Mouse (Mus musculus) B cell, adult 67 days (primary cell): ENCODE measurements around the gene Tcf7. TPM values are rescaled to one million over a fixed set of nuclear protein-coding genes. Genes with fewer than 3 reads are reported as not detected.

Experiments used
- total RNA-seq, 2 experiments: library from RNA; stranded (reverse); gene quantifications; 4 replicates each; pipeline ENCODE4 v1.2.4; 2023

The Tcf7 gene
- 1 to 10 TPM; 1.9 to 6.2 TPM for total RNA-seq

GRCm38 (mm10) chr11:52282774-52283595, at the start of gene Tcf7:
Tcf7 (minus strand) TSS chr11:52283014.

GRCm38 (mm10) chr11:52231606-52232541, 50.9 kb downstream of the Tcf7 start, which contains the start of gene Skp1a:
Skp1a (plus strand) TSS chr11:52231995.

GRCm38 (mm10) chr11:52213887-52214286, 68.9 kb downstream of the Tcf7 start, which contains the start of gene Olfr1371:
Olfr1371 (minus strand) TSS chr11:52213987.

Other genes with a start within 250 kb of the Tcf7 start
- gene Ppp2ca, start 184.3 kb downstream of the Tcf7 start, total RNA-seq = 100 to 1,000 TPM in 1 of 2 experiments, 10 to 100 TPM in 1; 95.7 to 109 TPM
- not detected for gene Olfr1373, start 137.5 kb downstream of the Tcf7 start, total RNA-seq
- not detected for gene Olfr1371, start 69.0 kb downstream of the Tcf7 start, total RNA-seq
- gene Skp1a, start 51.0 kb downstream of the Tcf7 start, total RNA-seq = 100 to 1,000 TPM; 132 to 142 TPM
- 10 to 100 TPM; 53.2 to 58.0 TPM for gene Vdac1, start 77.8 kb upstream of the Tcf7 start, total RNA-seq
- gene 9530068E07Rik, start 113.4 kb upstream of the Tcf7 start, total RNA-seq = 10 to 100 TPM; 56.9 to 60.3 TPM